Mouse (Mus musculus): ENCODE results near the gene Ngdn. TPM values are rescaled to one million over a fixed set of nuclear protein-coding genes. Genes with fewer than 3 reads are reported as not detected.
"Not testable (repeated sequence)": the region's sequence is repeated elsewhere in the genome, so short reads cannot be mapped to it uniquely, and the experiment has no call there.

Gene Ngdn
- polyA plus RNA-seq, 2 experiments, result 62.6 to 66.8 TPM

DNA sequence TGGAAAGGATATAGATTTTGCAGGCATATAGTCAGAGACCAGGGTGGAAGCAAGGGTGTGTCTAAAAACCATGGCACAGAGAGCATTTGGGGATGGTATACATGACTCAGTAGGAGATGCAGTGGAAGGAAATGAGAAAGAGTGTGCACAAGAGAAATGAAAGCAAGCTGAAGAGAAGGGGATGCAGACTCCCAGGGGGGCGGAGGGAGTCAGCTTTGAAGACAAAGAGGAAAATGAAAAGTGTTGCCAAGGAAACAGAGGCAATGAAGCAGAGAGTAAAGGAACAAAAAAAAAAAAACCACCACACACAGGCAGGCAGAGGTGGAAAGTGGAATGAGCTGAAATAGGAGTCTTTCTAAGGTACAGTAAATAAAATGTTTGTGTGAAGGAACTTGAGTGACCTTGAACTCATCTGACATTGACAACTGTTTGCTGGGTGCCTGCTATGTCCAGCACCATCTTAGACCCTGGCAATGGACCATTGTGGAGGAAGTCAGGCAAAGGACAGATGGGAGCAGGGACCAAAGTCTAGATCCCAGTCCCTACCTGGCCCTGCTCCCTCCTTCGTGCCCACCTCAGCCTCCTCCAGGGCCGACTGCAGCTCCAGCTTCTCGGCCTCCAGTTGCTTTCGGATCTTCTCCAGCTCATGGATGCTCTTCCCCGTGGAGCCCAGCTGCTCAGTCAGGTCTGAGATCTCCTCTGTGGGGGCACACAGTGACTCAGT, 41.0 kb upstream of the Ngdn start:
- DNase-seq (ENCODE audit: low spot score), result no peak
- TF ChIP-seq POLR2A (IDR thresholded peaks at IDR 0.05; ENCODE audit: borderline replicate concordance, extremely low read depth, insufficient read depth, insufficient read length), result no peak
- Histone ChIP-seq H3K36me3 (ENCODE audit: control insufficient read depth, insufficient read depth, low read length) (no peaks in the 10 kb centered on the region), H3K9ac (ENCODE audit: low read depth, low read length, severe bottlenecking) (no peak overlapping the region), H3K9me3 (ENCODE audit: control insufficient read depth, low read length) (no peaks in the 10 kb centered on the region), H3K27me3 (ENCODE audit: control insufficient read depth, insufficient read depth, low read length) (no peaks in the 10 kb centered on the region), H3K27ac (replicated peaks; ENCODE audit: low read depth, low read length) (no peak overlapping the region), H3K4me1 (ENCODE audit: control insufficient read depth, insufficient read depth, low read length) (no peaks in the 10 kb centered on the region), H3K4me3 (replicated peaks; ENCODE audit: low read length) (no peak overlapping the region), H3K4me2 (replicated peaks; ENCODE audit: low read depth, low read length, severe bottlenecking) (no peak overlapping the region)
- WGBS, result 85% methylated on average over 6 of the region's 6 CpGs
- ATAC-seq (ENCODE audit: low FRiP score, low read depth), result no peak

DNA sequence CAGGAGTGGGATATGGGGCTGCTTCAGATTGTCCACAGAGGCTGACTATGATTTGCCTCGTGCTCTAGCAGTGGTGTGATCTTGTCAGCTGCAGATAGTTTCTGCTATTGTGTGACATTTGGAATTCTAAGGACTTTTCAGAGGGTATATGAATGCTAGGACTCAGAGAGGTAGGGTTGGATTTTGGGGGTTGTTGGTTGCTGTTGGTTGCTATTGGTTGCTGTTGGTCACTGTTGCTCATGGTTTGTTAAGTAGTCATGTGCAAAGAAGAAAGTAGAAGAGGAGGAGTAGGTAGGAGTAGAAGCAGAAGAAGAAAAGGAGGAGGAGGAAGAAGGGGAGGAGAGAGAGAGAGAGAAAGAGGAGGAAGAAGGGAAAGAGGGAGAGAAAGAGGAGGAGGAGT, 38.6 kb upstream of the Ngdn start, which contains the start of gene Gm17428:
Gene Gm17428, plus strand, starts transcription at position 301 of the 400 bp plus-strand sequence.
- Histone ChIP-seq H3K4me2 (replicated peaks; ENCODE audit: low read depth, low read length, severe bottlenecking) (no peak within 1 kb of the TSS), H3K36me3 (ENCODE audit: control insufficient read depth, insufficient read depth, low read length) (no peaks in the 10 kb centered on the region), H3K4me1 (ENCODE audit: control insufficient read depth, insufficient read depth, low read length) (no peaks in the 10 kb centered on the region), H3K27ac (replicated peaks; ENCODE audit: low read depth, low read length) (no peak within 1 kb of the TSS), H3K9me3 (ENCODE audit: control insufficient read depth, low read length) (no peaks in the 10 kb centered on the region), H3K4me3 (replicated peaks; ENCODE audit: low read length) (no peak within 1 kb of the TSS), H3K9ac (ENCODE audit: low read depth, low read length, severe bottlenecking) (no peak within 1 kb of the TSS), H3K27me3 (ENCODE audit: control insufficient read depth, insufficient read depth, low read length) (no peaks in the 10 kb centered on the region)
- 65% methylated on average over 1 of the region's 1 CpGs for WGBS
- DNase-seq (ENCODE audit: low spot score) (no peak), ATAC-seq (ENCODE audit: low FRiP score, low read depth) (no peak)
- TF ChIP-seq POLR2A (IDR thresholded peaks at IDR 0.05; ENCODE audit: borderline replicate concordance, extremely low read depth, insufficient read depth, insufficient read length), result no peak

DNA sequence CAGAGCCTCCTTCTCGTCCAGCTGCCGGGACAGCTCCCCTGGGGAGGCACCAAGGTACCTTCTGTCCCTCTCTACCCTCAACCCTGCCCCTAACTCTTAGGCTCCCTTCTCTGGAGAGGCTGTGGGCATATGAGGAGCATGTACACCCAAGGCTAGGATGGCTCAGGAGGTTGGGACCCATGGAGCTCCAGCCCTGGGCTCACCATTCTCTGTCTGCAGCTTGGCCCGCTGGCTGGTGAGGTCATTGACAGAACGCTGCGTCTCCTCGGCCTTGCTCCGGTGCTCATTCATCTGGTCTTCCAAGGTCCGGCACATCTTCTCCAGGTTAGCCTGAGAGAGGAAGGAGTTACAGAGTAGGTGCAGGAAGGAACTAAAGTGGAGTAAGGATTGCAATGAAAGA, 36.6 kb upstream of the Ngdn start:
- H3K4me1 ChIP-seq (ENCODE audit: control insufficient read depth, insufficient read depth, low read length), result no peaks in the 10 kb centered on the region
- DNase-seq (ENCODE audit: low spot score) (no peak), ATAC-seq (ENCODE audit: low FRiP score, low read depth) (no peak)
- no peak overlapping the region for H3K9ac ChIP-seq (ENCODE audit: low read depth, low read length, severe bottlenecking)
- no peak for TF ChIP-seq POLR2A (IDR thresholded peaks at IDR 0.05; ENCODE audit: borderline replicate concordance, extremely low read depth, insufficient read depth, insufficient read length)
- H3K4me2 ChIP-seq (replicated peaks; ENCODE audit: low read depth, low read length, severe bottlenecking), result no peak overlapping the region
- H3K36me3 ChIP-seq (ENCODE audit: control insufficient read depth, insufficient read depth, low read length), result no peaks in the 10 kb centered on the region
- H3K9me3 ChIP-seq (ENCODE audit: control insufficient read depth, low read length), result no peaks in the 10 kb centered on the region
- 89% methylated on average over 8 of the region's 8 CpGs for WGBS
- H3K4me3 ChIP-seq (replicated peaks; ENCODE audit: low read length), result no peak overlapping the region
- H3K27me3 ChIP-seq (ENCODE audit: control insufficient read depth, insufficient read depth, low read length), result no peaks in the 10 kb centered on the region
- H3K27ac ChIP-seq (replicated peaks; ENCODE audit: low read depth, low read length), result no peak overlapping the region

DNA sequence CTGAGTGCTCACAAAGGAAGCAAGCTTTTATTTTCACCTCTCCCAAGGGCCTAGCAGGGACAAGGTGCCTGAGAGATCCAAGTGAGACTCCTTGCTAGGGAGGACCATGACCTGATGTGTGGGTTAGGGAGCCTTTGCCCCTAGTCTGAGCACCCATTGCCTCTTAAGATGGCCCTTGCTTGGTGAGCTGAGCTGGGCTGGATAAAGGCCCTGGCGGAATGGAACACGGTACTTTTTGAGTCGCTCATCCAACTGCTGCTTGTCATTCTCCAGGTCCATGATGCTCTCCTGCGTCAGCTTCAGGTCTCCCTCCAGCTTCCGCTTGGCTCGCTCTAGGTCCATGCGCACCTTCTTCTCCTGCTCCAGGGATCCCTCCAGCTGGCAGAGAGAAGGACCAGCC, 33.3 kb upstream of the Ngdn start:
- Histone ChIP-seq H3K9ac (ENCODE audit: low read depth, low read length, severe bottlenecking) (no peak overlapping the region), H3K36me3 (ENCODE audit: control insufficient read depth, insufficient read depth, low read length) (no peaks in the 10 kb centered on the region), H3K27me3 (ENCODE audit: control insufficient read depth, insufficient read depth, low read length) (no peaks in the 10 kb centered on the region), H3K27ac (replicated peaks; ENCODE audit: low read depth, low read length) (no peak overlapping the region), H3K9me3 (ENCODE audit: control insufficient read depth, low read length) (no peaks in the 10 kb centered on the region), H3K4me2 (replicated peaks; ENCODE audit: low read depth, low read length, severe bottlenecking) (no peak overlapping the region), H3K4me1 (ENCODE audit: control insufficient read depth, insufficient read depth, low read length) (no peaks in the 10 kb centered on the region), H3K4me3 (replicated peaks; ENCODE audit: low read length) (no peak overlapping the region)
- 95% methylated on average over 7 of the region's 7 CpGs for WGBS
- ATAC-seq (ENCODE audit: low FRiP score, low read depth) (no peak), DNase-seq (ENCODE audit: low spot score) (no peak)
- no peak for TF ChIP-seq POLR2A (IDR thresholded peaks at IDR 0.05; ENCODE audit: borderline replicate concordance, extremely low read depth, insufficient read depth, insufficient read length)

DNA sequence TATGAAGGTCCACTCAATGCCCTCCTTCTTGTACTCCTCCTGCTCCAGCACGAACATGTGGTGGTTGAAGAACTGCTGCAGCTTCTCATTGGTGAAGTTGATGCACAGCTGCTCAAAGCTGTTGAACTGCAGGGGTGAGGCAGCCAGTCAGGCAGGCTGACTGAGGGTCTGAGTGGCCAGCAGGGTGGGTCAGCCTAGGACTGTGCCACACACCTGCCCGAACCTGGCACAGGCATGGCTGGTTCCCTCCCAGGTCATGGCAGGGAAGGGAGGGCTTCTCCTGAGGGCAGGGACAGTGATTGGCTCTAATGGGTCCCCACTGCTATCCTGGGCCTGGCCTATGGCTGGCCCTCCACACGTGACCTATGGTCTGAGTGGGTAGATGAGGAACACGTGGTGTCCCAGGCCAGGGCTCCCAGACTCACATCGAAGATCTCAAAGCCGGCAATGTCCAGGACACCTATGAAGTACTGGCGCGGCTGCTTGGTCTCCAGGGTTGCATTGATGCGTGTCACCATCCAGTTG, 26.8 kb upstream of the Ngdn start:
- H3K9me3 ChIP-seq (ENCODE audit: control insufficient read depth, low read length); DNase-seq (ENCODE audit: low spot score); H3K4me1 ChIP-seq (ENCODE audit: control insufficient read depth, insufficient read depth, low read length); H3K4me2 ChIP-seq (replicated peaks; ENCODE audit: low read depth, low read length, severe bottlenecking); H3K27ac ChIP-seq (replicated peaks; ENCODE audit: low read depth, low read length); H3K36me3 ChIP-seq (ENCODE audit: control insufficient read depth, insufficient read depth, low read length); H3K27me3 ChIP-seq (ENCODE audit: control insufficient read depth, insufficient read depth, low read length); H3K9ac ChIP-seq (ENCODE audit: low read depth, low read length, severe bottlenecking); H3K4me3 ChIP-seq (replicated peaks; ENCODE audit: low read length); ATAC-seq (ENCODE audit: low FRiP score, low read depth): not testable (repeated sequence)
- WGBS, result 85% methylated on average over 9 of the region's 9 CpGs
